Mouse (Mus musculus) testis, adult 2 months (tissue): ENCODE measurements around the gene Calr3.

ENCODE experiments used
- CTCF ChIP-seq: fragments of 200-500 bp; IDR thresholded peaks from 2 replicates; pipeline ENCODE4 v1.5.1; 2012; ENCODE audit warnings: low read depth, mild to moderate bottlenecking, inconsistent platforms, low read length, moderate library complexity; ENCODE audit not compliant: control insufficient read depth, insufficient read depth, insufficient replicate concordance
- POLR2A ChIP-seq: fragments of 200-500 bp; IDR thresholded peaks from 2 replicates; pipeline ENCODE4 v1.6.1; 2012; ENCODE audit warnings: low read depth, mild to moderate bottlenecking, inconsistent platforms, low read length, moderate library complexity; ENCODE audit not compliant: control insufficient read depth

- TF ChIP-seq CTCF (no peak), POLR2A (no peak)
These were observed 68.5 kb downstream of the Calr3 start for GRCm38 (mm10) chr8:72375161-72375560.
